Mouse (Mus musculus) layer of hippocampus, adult 11-12 months (tissue): ENCODE data around the gene Smap1.

ENCODE experiments used
- DNase-seq: peaks from one replicate; pipeline ENCODE4 v3.0.0; 2022; ENCODE audit warnings: low spot score

The Smap1 gene

DNA sequence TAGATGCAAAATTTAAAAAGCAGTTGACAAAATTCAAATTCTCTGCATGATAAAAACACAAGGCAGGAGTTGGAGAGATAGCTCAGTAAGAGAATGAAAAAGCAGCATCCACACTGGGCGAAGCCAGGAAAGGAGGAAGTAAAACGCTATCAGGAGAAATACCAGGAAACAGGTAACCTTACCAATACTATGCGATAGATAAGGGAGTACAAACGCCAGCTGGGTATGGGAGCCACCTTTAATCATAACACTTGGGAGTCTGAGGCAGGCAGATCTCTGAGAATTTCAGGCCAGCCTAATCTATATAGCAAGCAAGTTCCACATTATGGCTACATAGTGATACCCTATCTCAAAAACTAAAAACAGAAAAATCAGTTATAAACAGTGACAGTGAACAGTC is 85.5 kb downstream of the Smap1 start:
- no peak for DNase-seq

DNA sequence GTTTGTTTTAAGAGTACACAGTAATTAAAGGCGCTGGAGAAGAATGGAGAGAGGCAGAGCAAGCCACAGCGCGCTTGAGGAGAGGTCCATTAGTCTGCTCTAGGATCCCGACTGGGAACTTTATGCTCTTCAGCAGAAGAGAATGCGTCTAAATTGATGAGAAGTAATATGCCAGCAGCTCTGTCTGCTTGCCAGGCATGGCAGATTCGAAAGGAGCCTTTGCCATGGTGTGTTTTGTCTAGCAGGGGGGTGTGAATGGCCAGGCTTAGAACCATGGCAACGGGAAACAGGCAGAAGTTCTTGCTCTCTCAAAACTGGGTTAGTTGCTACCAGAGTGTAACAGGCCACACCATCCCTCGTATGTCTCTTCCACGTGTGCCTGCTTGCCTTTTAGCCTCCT is 87.3 kb downstream of the Smap1 start:
- DNase-seq: peak; percentile 37

DNA sequence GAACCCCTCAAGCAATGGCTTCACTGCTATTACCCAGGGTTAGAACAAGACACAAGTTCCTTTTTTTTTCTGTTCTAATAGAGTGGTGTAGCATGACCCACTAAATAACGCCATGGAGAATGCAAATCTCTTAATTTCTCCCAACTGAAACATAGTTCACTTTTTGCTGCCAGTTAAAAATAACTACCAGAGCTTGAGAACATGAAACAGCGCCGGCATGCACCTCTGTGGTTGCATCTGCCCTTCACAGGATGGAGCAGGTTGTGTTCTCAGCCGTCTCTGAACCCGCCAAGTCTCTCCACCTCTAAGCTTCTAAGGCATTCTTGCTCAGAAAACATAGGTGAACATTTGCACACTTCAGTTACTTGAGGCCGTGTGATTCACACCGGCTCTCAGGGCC is 87.9 kb downstream of the Smap1 start:
- DNase-seq: no peak

DNA sequence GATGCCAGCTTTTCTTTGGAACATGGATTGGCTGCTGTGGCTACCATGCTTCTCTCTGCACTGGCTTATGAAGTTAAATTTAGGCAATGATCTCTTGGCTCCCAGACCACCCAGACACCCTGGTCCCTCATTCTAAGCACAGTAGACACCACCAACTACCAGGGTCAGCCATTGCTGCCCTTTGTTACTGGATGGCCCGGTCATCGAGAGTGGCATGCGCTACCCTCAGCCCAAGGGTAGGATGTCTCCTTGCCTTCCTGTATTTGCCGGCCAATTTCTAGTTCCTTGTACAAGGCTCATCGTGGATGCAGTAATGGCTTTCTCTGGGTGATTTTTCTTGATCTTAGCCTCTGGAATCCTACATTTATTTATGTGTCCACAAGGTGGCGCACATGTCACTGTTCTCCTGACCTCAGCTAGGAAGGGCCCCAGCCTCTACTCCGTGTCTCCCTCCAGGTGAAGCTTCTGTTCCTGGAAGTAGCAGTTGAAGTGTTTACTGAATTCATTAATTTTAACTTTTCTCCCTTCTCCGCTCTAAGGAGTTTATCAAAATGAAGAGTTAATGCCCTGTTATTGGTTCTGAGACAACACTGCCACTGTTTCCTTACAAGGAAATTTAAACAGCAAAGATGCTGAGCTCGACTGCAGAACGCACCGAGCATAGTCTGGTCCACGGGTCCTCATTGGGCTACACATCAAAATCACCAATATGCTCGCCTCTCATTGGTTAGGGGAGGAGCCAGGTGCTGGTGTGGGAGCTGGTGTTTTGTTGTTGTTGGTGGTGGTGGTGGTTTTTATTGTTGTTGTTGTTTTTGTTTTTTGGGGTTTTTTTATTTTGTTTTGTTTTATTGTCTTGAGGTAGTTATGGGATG is 95.0 kb downstream of the Smap1 start:
- DNase-seq: peak; percentile 65

DNA sequence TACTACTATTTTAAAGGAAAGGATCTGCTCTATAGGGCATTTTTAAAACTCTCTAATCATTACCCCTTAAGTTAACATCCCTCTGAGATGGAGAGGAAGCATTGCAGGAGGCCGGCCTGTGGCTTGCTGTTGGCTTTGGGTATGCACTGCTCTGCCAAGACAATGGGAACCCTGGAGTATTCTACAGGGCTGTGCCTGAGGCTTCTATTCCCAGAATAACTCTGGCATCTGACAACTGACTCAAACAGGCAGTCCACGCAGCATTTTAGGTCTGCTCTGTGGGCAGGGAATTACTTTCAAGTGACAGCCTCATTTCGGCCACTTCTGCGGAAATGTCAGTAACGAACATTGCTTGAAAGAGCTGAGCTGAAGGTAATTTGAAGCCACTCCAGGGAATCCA is 100.5 kb downstream of the Smap1 start:
- DNase-seq: no peak

DNA sequence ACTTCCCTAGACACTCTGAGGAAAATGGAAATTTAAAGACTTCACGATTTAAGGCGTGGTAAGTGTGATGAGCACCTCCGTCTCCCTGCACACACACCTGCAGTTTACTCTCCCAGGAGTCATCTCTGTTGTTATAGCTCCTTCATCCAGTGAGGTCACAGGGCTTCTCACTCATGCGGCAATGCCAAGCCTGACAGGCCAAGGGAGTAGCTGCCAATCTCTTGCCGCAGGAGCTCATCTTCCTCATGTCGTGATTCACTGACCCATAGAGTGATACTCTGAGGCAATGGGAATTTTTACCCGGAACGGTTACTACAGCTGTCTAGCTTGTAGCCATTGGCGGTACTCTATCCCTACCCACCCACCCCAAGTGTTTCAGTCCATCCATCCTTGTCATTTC is 123.8 kb downstream of the Smap1 start:
- DNase-seq: no peak
